Mouse (Mus musculus): Measurements from ENCODE around the gene A630095N17Rik.
"Not testable (repeated sequence)": the region's sequence is repeated elsewhere in the genome, so short reads cannot be mapped to it uniquely, and the experiment has no call there.

The A630095N17Rik gene

DNA sequence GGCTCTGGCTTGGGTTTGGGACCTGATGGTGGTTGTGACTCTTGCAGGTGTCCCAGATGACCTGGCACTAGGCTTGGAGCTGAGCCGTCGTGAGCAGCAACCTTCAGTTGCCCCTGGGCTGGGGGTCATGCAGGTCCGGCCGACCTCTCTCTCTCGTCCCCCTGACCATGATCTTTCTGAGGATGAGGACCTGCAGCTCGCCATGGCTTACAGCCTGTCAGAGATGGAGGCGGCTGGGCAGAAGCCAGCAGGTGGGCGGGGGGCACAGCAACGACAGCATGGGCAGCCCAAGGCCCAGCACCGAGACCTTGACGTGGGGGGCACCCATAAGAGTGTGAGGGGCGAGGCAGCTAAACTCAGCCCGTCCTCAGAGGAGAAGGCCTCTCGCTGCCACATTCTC lies 11.5 kb upstream of the A630095N17Rik start:
- no peak for DNase-seq (ENCODE audit: low read depth, low spot score)

DNA sequence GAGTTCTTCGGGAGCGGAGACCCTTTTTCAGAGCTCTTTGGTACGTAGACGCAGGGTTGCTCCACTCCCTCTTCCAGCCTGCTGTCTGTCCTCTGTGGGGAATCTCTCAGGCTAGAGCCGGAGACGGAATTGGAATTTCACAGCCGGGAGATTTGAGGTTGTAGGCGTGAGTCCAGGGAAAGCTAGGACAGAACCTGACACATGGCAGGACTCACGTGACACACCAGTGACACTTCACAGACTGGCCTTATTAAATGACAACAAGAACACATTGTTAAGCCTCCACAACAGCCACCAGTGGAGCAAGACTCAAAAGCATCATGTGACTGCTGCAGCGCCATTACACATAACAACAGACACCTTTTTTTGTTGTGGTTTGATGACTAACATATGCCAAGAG lies 7.7 kb upstream of the A630095N17Rik start:
- DNase-seq (ENCODE audit: low read depth, low spot score) = no peak

DNA sequence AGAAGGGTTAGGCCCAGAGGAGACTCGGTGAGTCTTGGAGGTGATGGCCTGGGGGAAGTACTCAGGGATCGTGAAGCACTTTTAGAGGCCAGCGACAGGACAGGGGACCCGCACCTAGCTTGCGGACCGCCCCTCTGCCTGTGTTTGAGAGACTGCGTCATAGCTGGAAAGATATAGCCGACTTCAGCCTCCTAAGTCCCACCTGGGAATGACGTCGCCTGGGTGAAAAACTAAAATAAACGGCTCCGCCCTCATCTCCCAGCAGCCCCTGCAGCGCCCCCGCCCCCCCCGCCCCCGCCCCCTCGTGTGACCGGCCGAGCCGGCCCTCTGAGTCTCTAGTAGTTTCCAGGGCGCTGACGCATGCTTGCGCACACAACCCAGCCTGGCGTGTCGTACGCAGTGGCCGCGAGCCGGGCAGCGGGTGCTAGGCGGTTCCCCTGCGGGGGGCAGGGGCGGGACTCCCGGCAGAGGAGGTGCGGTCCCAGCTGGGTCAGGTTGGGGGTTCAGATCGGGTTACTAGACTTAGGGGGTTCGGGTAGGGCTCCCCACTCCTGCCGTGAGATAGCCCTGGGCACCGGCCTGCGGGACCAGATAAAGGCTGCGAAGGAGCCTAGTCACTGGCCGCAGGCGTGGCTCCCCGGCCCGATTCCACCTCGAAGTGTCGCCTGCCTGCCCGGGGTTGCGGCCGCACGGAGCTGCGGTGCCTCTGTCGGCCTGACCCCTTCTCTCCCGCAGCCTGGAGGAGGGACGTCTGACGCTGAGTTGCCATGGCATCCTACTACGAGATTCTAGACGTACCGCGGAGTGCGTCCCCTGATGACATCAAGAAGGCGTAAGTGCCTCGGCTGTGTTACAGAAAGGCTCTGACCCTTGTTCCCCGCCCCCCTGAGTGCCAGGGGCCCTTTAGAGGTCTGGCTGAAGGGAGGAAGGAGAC lies 4.5 kb upstream of the A630095N17Rik start, which contains the start of gene Dnajb2:
Gene Dnajb2 (plus strand): TSS at position 290 of the 934 bp plus-strand sequence.
- peak; percentile 87 for DNase-seq (ENCODE audit: low read depth, low spot score)

DNA sequence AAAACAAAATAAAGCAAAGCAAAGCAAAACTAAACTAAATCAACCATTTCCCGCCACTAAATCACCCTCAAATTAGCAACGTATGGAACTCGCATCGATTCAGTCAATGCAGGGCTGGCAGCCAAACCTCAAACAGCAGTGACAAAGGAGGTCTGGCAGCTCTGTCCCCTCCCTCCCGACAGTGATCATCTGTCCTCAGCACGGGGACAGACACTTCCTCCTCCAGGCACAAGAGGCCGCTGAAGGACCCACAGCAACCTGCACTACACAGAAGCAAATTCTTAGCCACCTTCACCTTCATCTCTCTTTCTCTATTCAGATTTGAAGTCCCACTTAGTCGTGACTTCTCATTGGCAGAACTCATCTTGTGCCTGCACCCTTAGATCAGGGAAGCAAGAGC lies 2.7 kb upstream of the A630095N17Rik start:
- DNase-seq (ENCODE audit: low read depth, low spot score) = peak; percentile 84

DNA sequence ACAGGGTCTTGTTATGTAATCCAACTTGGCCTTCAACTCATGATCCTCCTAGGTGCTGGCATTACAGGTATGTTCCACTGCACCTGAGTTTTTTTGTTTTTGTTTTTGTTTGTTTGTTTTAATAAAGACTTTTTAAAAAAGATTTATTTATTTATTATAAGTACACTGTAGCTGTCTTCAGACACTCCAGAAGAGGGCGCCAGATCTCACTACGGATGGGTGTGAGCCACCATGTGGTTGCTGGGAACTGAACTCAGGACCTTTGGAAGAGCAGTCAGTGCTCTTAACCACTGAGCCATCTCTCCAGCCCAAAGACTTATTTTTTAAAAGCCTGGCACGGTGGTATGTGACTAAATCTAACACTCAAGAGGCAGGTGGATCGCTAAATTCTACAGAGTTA lies 587 bp upstream of the A630095N17Rik start:
- DNase-seq (ENCODE audit: low read depth, low spot score) = not testable (repeated sequence)

DNA sequence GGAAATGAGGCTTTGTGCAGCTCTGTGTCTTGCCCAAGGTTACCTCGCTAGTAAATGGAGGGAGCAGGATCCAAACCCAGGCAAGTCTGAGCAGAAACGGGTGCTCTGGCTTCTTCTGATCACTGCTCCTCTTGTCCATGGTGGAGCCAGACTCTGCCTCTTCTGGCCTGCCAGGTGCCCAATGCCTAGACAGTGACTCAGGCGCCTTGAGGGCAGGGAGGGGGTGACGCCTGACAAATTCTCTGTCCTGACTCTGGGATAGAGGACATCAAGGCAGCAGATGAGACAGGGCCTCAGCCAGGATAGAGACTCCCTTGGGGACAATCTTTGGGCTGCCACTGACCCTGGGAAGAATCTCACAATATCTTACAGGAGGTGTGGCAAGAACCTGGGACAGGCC lies 678 bp downstream of the A630095N17Rik start:
- DNase-seq (ENCODE audit: low read depth, low spot score) = no peak

DNA sequence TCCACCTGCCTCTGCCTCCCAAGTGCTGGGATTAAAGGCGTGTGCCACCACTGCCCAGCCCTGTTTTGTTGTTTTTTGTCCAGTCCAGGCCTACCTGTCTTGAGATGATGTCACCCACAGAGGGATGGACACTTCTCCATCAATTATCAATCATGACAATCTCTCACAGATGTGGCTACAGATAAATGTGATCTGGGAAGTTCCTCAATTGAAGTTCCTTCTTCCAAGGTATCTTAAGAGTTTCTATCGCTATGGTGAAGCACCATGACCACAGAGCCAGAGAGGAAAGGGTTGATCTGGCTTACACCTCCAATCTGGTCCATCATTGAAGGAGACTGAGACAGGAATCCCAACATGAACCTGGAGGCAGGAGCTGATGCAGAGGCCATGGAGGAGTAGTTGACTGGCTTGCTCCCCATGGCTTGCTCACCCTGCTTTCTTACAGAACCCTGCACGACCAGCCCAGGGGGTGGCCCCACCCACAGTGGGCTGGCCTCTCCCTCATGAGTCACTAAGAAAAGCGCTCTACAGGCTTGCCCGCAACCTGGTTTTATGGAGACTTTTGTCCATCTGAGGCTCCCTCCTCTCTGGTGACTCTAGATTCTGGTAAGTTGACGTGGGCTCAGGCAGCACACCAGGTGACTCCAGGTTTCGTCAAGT lies 1.4 kb downstream of the A630095N17Rik start:
- no peak for DNase-seq (ENCODE audit: low read depth, low spot score)

DNA sequence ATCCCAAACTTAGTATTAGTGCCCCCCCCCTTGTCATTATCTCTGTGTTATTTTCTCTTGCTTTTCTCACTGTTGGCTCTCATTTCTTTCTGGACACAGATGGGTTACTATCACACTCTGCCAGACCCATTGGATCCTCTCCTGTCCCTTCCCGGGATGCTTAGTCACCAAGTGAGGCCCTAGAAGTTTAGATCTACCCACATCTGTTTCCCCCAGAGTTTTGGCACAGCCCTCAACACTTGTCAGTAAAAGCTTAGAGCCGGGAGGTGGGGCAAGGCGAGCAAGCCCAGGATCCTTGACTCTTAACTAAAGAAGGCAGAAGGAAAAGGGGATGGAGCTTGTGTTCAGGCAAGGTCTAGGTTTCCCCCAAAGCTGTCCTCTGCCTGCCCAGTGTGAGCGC lies 2.7 kb downstream of the A630095N17Rik start:
- DNase-seq (ENCODE audit: low read depth, low spot score) = no peak

DNA sequence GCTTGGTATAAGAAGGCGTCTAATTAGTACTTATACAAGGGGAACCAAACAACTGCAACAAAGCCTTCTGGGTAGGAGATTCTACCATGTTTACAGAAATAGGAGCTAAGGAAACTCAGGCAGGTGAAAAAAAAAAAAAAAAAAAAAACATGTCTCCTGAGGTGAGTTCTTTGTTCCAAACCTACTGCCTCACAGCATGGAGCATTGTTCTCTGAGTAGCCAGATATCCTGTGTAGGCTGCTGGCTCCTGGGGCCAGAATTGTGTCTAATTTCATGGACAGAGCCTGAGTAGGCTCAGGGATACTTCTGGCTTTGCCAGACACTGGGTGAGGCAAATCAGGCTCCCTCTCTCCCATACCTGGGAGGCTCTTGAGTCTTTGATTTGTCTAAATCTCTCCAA lies 4.2 kb downstream of the A630095N17Rik start:
- peak; percentile 82 for DNase-seq (ENCODE audit: low read depth, low spot score)

DNA sequence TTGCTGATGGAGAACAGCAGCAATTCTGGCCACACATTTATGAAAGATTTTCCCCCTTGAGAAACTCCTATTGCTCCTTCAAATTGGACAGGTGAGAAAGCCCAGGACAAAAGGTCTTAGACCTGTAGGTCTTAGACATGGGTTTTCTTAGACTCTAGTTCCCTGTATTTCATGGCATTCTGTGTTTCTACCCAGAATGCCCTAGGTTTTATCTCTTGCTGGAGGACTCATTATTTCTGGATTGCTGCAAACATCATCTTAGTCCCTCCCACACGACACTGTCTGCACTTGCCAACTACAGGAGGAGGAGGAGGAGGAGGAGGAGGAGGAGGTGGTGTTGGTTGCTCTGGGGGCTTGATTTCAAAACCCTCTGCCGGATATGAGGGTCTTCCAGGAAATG lies 5.8 kb downstream of the A630095N17Rik start:
- DNase-seq (ENCODE audit: low read depth, low spot score) = no peak

DNA sequence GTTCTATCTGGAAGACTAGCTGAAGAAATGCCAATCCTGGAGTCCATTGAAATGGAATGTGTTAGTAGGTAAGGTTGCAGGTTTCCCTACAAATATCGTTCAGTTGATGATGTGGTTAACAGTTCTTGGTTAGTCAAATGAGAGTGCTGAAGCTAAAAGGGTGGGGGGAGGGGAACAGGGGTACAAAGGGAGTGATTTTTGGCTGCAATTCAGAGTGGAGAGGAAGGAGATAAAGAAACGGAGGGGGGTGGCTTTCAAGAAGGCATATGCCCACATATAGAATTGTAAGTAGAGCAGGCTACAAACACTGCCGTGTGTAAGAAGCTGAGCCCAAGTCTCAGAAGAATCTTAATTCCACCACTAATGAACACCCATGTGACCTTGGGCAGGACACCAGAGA lies 6.4 kb downstream of the A630095N17Rik start:
- DNase-seq (ENCODE audit: low read depth, low spot score) = no peak

DNA sequence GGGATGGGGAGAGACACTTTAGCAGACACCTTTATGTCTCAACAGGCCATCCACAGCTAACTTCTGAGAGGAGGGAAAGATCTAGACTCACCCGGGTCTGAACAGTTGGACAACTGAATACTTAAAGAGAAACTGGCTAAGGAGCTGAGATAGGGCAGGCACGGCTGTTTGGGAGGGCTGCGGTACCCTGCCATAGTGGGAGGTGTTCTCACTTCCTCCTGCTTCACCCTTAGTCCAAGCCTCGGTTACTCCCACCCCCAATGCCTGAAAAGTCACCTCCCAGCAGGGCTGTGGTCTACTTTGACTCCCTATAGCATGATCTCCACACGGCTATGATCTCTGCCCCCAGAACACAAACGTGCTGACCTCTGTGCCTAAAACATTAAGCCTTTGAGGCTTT lies 8.4 kb downstream of the A630095N17Rik start:
- DNase-seq (ENCODE audit: low read depth, low spot score) = no peak

DNA sequence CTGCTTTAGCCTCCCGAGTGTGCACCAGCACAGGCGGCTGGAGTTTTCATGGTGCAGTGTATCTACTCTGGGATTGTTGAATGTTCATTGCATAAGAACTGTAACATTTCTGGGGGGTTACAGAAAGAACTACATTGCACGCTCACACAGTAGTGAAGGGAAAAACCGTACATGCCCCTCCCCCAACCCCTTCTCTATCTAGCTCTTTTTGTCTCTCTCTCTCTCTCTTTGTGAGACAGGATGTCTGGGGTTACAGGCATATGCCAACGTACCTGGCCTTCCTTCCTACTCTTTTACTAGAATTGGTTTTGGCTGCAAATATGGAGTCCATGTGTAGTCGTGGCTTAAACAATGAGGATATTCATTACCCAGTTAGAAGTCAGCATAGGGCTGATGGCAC lies 9.0 kb downstream of the A630095N17Rik start:
- no peak for DNase-seq (ENCODE audit: low read depth, low spot score)

DNA sequence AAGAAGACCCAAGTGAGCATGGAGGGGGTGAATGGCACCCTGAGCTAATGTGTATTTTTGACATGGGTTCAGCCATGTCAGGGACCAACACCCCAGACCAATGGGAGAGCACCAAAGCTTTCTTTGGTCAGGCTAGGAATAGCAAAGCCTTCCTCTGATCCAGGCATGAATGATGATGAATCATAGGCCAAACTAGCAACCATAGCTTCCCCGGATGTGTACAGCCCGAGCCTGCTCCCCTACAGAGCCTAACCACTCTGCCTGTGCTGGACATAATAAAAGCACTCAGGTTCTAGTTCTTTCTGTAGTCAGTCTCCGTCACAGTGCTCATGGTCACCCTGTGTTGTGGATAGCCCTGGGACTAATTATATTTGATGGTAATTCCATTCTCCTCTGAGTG lies 10.4 kb downstream of the A630095N17Rik start:
- no peak for DNase-seq (ENCODE audit: low read depth, low spot score)

DNA sequence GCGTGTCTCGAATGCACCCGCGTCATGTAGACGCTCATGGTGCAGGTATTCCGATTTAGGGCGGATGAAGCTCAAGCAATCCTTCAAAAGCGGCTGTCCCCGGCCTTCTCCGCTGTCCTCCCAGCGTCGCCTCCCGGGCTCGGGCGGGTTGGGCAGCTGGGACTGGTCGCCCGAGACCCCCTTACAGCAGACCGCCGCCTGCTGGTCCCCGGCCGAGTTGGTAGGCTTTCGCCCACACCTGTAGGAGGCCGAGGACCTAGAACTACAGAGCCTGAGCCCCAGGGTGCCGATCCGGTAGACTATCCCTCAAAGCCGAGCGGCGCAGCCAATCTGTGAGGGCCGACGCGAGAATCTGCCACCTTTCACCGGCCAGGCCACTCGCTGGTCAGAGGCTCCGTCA lies 12.4 kb downstream of the A630095N17Rik start, which contains the start of gene Tuba4a:
Gene Tuba4a (minus strand): TSS at position 335 of the 400 bp plus-strand sequence.
- DNase-seq (ENCODE audit: low read depth, low spot score) = peak; percentile 44

DNA sequence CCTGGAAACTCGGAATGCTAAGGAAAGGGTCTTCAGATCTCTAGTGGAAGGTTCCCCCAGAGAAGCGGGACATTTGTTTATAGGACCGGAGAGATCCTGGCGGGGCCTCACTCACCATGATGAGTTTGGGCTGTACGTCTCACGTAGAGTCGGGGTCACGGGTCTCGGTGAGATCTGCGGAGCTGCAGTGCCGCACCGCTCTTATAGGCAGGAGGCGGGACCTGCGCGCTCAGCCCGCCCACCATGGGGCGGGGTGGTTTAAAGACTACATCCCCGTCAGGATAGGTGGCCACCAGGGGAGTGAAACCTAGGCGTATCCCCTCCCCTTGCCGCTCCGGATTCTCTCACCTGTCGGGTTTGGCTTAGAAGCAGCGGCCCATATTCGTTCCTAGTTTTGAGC lies 12.8 kb downstream of the A630095N17Rik start:
- DNase-seq (ENCODE audit: low read depth, low spot score) = peak; percentile 95

DNA sequence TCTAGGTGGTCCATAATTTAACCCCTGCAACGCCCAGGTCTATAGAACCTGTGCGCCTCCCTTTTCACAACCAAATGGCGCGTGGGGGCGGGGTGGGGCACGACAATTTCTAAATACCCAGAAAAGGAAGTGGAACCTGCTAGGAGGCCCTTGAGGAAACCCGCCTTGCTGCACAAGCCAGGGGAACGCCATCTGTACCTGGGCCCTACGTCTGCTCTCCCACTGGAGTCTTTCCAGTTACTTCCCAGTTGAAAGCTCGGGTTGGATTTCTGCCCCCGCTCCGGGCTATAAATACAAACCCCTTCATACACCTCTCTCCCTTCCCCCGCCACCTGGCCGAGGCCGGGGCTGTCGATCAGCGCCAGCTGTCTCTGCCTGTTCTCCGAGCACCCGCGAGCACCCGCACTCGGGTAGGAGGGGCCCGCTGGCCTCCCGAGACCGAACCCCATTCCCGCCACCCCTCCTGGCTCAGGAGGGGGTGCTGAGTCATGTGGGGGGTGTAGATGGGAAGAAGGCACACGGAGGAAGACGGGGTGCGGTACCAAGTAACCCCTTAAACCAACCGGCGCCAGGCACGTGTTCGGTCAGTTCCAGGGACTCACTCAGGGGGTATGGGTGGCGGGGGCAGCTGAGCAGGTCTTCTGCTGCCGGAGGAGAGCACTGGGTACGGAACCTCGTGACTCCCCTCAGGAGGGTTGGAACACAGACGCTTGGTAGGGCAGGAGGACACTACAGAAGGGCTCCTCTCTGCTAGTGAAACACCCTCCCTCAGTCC lies 13.5 kb downstream of the A630095N17Rik start:
- peak; percentile 52 for DNase-seq (ENCODE audit: low read depth, low spot score)

DNA sequence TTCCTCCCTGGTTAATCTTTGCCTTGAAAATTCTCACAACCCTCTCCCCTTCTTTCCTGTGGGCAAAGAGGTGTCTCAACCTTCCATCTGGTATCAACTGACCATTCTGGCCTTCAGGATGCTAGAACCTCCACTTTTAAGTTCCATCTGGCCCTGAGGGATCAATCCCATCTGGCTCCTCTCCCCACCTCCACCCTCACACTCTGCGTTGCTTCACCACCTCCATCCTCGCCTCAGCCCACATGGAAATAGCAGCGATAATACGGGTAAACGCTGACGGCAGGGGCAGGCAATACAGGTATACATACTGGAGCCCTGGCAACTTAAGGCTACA lies 14.0 kb downstream of the A630095N17Rik start:
- DNase-seq (ENCODE audit: low read depth, low spot score) = no peak

DNA sequence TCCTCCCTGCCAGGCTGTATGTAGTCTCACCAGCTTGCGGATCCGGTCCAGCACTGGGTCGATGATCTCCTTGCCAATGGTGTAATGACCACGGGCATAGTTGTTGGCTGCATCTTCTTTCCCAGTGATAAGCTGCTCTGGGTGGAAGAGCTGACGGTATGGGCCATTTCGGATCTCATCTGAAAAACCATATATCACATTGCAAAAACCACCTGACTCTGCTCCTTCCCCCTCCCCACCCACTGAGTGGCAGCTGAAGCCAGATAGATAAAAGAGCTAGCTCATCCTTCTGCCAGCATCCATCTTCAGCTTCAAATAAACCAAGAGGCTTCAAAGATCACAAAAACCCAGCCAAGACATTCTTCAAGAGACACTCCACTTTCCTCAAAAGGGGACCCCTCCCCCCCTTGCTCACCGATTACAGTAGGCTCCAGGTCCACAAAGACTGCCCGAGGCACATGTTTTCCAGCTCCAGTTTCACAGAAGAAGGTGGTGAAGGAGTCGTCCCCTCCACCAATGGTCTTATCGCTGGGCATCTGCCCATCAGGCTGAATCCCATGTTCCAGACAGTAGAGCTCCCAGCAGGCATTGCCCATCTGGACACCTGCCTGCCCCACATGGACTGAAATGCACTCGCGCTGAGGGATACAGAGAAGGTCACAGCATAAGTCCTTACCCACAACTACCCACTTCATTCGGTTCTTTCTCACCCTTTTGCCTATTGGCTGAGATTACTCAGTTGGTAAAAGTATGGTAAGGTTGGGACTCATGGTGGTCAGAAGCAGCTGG lies 14.9 kb downstream of the A630095N17Rik start:
- no peak for DNase-seq (ENCODE audit: low read depth, low spot score)

DNA sequence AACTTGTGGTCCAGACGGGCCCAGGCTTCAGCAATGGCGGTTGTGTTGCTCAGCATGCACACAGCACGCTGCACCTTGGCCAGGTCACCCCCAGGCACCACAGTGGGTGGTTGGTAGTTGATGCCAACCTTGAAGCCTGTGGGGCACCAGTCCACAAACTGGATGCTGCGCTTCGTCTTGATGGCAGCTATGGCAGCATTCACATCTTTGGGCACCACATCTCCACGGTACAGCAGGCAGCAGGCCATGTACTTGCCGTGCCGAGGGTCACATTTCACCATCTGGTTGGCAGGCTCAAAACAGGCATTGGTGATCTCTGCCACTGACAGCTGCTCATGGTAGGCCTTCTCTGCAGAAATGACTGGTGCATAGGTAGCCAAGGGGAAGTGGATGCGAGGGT lies 16.1 kb downstream of the A630095N17Rik start:
- no peak for DNase-seq (ENCODE audit: low read depth, low spot score)

DNA sequence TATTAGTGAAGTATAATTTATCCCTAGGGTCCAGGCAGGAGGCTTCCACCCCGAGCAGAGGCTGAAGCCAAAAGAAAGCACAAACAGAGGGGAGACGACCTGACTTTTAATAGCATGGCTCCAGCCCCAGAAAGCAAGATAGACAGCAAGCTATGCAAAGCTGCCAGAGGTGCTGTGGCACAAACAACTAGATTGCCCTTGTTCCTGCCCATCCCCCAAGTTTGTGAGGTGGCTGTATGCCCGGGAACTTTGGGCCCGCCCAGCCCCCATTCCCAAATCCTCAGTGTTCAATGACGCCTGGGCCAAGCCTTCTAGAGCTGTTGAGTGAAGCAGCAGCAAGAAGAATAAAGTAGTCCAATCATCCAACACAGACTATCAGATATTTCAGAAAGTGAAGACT lies 17.0 kb downstream of the A630095N17Rik start:
- no peak for DNase-seq (ENCODE audit: low read depth, low spot score)
